Mouse (Mus musculus) spleen, postnatal 0 days (tissue): ENCODE results near the gene Rps6. TPM values are rescaled to one million over a fixed set of nuclear protein-coding genes. Genes with fewer than 3 reads are reported as not detected.

Experiments
- polyA plus RNA-seq: library from polyadenylated mRNA; unstranded; fragments of >200 nt; fragmentation: Nextera tagmentation; extraction: Ambion mirVana; gene quantifications from 2 replicates; pipeline ENCODE4 v1.2.1, GENCODE M21; 2015

Rps6 gene
- polyA plus RNA-seq = 591 and 650 TPM in 2 replicates

DNA sequence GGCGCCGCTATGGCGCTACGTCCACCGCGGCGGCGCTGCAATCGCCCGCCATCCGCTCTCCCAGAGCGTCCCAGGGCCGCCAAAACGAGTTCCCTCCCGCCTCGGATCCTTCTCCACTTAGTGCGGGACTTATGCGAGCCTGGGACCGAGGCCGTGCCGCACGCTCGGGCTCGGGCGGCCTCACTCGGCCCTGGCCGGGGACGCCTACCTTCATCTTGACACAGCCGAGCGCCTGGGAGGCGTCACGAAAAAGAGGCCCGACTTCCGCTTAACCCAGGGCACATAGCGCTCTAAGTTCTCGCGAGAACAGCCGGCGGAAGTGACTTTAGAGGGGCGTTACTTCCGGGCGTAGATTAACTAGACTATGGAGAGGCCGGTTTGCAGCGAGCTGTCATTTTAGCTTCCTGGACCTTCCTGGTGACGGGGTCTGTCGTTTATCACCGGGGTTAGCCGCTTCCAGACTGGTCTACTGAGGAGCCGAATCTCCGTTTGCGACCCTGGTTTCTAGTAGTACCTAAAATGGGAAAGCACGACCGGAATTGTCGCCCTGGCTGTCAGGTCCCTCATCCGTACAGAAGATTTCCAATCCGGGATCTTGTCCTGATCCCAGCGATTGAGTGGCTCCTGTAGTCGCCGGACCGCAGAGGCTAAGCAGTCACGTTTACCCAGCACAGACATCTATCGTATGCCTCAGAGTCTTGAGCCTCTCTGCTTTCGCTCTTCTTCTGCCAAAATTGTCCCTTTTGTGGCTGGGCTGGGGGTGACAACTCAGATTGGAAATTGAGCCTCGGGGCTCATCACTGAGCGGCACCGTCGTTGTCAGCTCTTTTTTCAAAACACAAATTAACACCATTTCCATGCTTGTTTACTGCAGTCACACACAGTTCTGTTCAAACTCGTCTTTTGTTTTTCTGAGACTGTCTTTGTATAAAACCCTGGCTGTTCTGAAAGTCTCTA is at the start of gene Rps6:
Gene Rps6 (minus strand): TSS at position 300 of the 957 bp plus-strand sequence.

DNA sequence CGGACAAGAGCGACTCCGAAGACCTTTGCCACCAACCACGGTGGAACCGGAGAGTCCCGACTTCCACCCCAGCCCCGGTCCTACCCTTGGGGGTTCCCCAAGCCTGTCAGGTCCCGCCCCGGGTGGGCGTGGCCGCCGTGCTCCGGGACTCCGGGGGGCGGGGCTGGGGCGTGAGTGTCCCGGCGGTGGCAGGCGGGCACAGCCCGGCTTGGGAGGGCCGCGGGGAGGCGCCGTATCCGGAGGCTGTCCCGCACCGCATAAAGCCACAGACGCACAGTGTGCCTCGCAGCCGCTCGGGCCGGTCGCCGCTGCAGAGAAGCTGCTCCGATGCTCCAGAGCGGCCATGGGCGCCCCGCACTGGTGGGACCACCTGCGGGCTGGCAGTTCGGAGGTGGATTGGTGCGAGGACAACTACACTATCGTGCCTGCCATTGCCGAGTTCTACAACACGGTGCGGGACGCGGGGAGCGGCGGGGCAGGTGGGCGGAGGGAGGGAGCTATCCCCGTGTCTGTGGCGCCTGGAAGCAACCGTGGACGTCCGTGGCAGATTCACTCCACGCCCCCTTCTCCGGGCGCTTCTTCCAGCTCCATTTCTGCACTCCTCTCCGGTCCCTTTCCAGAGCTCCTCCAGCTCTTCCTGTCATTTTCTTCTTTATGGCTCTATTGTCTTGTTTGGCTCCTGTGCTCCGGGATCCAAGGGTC is 17.1 kb upstream of the Rps6 start, which contains the start of gene Acer2:
Gene Acer2 (plus strand): TSS at position 251 of the 702 bp plus-strand sequence.

Other genes with a start within 250 kb of the Rps6 start
- 12.3 and 13.1 TPM in 2 replicates for gene Haus6, start 245.4 kb downstream of the Rps6 start, polyA plus RNA-seq
- 82.9 and 86.3 TPM in 2 replicates for gene Plin2, start 187.4 kb downstream of the Rps6 start, polyA plus RNA-seq
- gene Dennd4c, start 108.9 kb downstream of the Rps6 start, polyA plus RNA-seq = 2.6 and 3.2 TPM in 2 replicates
- gene Acer2, start 17.0 kb upstream of the Rps6 start, polyA plus RNA-seq = 2.6 and 2.8 TPM in 2 replicates